In genomic region chr2:33966984-33967421, GRCm38 (mm10) we compare ENCODE assay signal across 7 mouse cellular contexts.
A peak's percentile ranks its signal among the peaks of the same experiment; 100 is the strongest.
DNase-seq lines count a peak whose midpoint lies in the region; ATAC-seq and TF ChIP-seq lines count a peak whose summit lies in the region.

No protein-coding gene starts in this region.

- no peaks in the 10 kb centered on the region for H3K9me3 ChIP-seq in heart, postnatal 0 days (replicated peaks; ENCODE audit: control insufficient read depth, low read length)
- H3K9me3 ChIP-seq in limb, embryonic 12.5 days = peaks cover 4% of the 10 kb centered on the region; the same call in 1 of the 2 replicates

- H3K27ac ChIP-seq in heart, postnatal 0 days (ENCODE audit: low read depth) = no peak overlapping the region
- H3K27ac ChIP-seq in limb, embryonic 12.5 days = no peak overlapping the region

- H3K36me3 ChIP-seq in heart, postnatal 0 days (replicated peaks; ENCODE audit: control insufficient read depth, insufficient read depth, low read length) = no peaks in the 10 kb centered on the region
- no peaks in the 10 kb centered on the region for H3K36me3 ChIP-seq in limb, embryonic 12.5 days

- TF ChIP-seq CTCF in heart, postnatal 0 days (IDR thresholded peaks at IDR 0.05; ENCODE audit: low read depth) = no peak

- peaks cover 22% of the 10 kb centered on the region; the same call in 1 of the 2 replicates for H3K27me3 ChIP-seq in heart, postnatal 0 days (ENCODE audit: control insufficient read depth, insufficient read depth, low read length)
- H3K27me3 ChIP-seq in limb, embryonic 12.5 days = peaks cover 57% of the 10 kb centered on the region

- H3K9ac ChIP-seq in heart, postnatal 0 days (replicated peaks; ENCODE audit: low read depth, low read length) = no peak overlapping the region
- H3K9ac ChIP-seq in limb, embryonic 12.5 days (replicated peaks) = peak overlapping the region; percentile 1

- H3K4me2 ChIP-seq in heart, postnatal 0 days (ENCODE audit: low read depth, low read length) = peak overlapping the region; percentile 14; the same call in 1 of the 2 replicates
- peak overlapping the region; percentile 46 for H3K4me2 ChIP-seq in limb, embryonic 12.5 days

- DNase-seq in ovary, adult 18-20 months (ENCODE audit: low spot score) = peak; percentile 22
- no peak for DNase-seq in ovary, postnatal 10 days (ENCODE audit: low spot score)
- peak; percentile 43 to 53 for DNase-seq in cerebellum, postnatal 36 days
- DNase-seq in heart, postnatal 0 days (ENCODE audit: low spot score) = no peak
- peak; percentile 19 for DNase-seq in right cerebral cortex, postnatal 25 days

- ATAC-seq in heart, postnatal 0 days (ENCODE audit: insufficient read depth, low read depth) = peak; percentile 66
- 0 out of 2 replicates have a peak, but pooled peaks have one; percentile 35 for ATAC-seq in limb, embryonic 12.5 days (ENCODE audit: insufficient number of reproducible peaks, insufficient read depth, low FRiP score, low TSS enrichment, low read depth)
- no peak for ATAC-seq in activated CD4-positive, CD25-positive, alpha-beta regulatory T cell, adult 4 months

- H3K4me3 ChIP-seq in heart, postnatal 0 days (ENCODE audit: low read depth, low read length) = no peak overlapping the region
- H3K4me3 ChIP-seq in limb, embryonic 12.5 days (replicated peaks) = peak overlapping the region; percentile 12

- WGBS in heart, postnatal 0 days = 33% methylated on average over 7 of the region's 7 CpGs
- WGBS in limb, embryonic 12.5 days = 43% methylated on average over 7 of the region's 7 CpGs

- no peak for TF ChIP-seq EP300 in heart, postnatal 0 days (IDR thresholded peaks at IDR 0.05; ENCODE audit: low read depth)

- H3K4me1 ChIP-seq in heart, postnatal 0 days (ENCODE audit: control insufficient read depth, insufficient read depth) = no peaks in the 10 kb centered on the region
- peaks cover 15% of the 10 kb centered on the region for H3K4me1 ChIP-seq in limb, embryonic 12.5 days (replicated peaks)

Comparison
In these comparisons a context has a peak if more than half of its experiments do, and no peak if none do; other contexts are left out.
1. DNase-seq: peak in ovary, adult 18-20 months (single experiment), cerebellum, postnatal 36 days (2 of 2) and right cerebral cortex, postnatal 25 days (single experiment); none in ovary, postnatal 10 days (single experiment) and heart, postnatal 0 days (single experiment).